Mouse (Mus musculus): Measurements from ENCODE around the gene Ankrd26. TPM values are rescaled to one million over a fixed set of nuclear protein-coding genes. Genes with fewer than 3 reads are reported as not detected.
"Not testable (repeated sequence)": the region's sequence is repeated elsewhere in the genome, so short reads cannot be mapped to it uniquely, and the experiment has no call there.

The Ankrd26 gene
- 8.6 and 14.6 TPM in 2 replicates for total RNA-seq (2015)
- 15.0 and 19.7 TPM in 2 replicates for total RNA-seq (2017)

DNA sequence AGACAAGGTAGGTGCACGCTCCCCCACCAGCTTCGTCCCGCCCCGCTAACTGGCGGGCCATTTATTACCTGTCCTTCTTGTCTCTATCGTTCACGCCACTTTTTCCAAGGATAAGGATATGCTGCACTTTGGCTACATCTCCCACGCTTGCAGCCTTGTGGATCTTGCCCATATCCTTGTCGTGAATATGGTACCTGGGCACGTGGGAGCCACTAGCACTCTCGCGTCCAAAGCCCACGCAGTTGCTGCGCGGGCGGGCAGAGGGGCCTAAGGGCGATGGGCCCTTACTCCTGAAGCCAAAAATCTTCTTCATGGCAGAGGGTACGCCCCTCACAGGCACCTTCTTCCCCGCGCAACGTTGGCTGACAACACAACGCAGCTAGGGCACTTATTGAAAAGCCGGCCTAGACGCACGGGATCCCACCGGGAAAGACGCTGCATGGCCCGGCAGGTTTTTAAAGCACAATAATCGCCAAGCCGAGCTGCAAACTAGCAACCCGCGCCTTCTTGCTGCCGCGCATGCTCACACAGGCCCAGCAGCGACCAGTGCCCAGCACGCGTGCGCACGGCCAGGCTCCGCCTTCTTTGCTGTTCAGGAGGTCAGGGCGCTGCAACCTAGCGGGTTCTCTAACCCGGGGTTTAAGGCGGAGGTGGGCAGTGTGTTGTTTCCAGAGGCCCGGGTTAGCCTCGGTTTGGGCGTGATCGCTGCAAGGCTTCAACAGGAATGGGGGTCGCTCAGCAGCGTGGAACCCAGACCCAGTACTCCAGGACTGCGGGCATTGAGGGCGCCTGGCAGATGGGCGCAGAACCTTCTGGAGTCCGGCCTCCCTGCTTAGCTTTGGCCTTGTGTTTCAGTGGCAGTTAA is at the start of gene Ankrd26:
TSS of gene Ankrd26 (minus strand) at position 482 of the 865 bp plus-strand sequence.
- ATAC-seq (replicated peaks; ENCODE audit: poor library complexity), result peak; percentile 95

GRCm38 (mm10) chr6:118608906-118609305 is 46.9 kb upstream of the Ankrd26 start:
- no peak for ATAC-seq (replicated peaks; ENCODE audit: poor library complexity)

- peak; percentile 50; the same call in 1 of the 2 replicates for ATAC-seq (replicated peaks; ENCODE audit: poor library complexity)
These were observed 43.9 kb upstream of the Ankrd26 start for GRCm38 (mm10) chr6:118605974-118606373.

DNA sequence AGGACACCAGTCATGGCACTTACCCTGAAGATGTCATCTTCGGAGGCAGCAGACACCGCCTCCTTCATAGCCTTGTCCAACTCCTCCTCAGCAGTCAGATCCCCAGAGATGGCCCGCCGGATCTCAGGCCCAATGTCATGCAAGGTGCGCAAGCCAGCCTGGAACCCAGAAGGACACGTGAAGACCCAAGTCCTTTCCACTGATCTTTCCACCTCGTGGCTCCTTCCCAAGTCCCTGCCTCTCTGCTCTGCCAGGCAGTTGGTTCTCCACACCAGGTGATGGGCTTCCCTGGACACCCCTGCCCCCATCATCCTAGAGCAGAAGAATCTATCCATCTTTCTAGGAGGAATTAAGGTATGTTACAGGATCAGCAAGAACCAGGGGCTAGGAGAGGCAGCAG is 41.8 kb upstream of the Ankrd26 start:
- no peak for ATAC-seq (replicated peaks; ENCODE audit: poor library complexity)

GRCm38 (mm10) chr6:118595681-118596055 is 33.6 kb upstream of the Ankrd26 start:
- no peak for ATAC-seq (replicated peaks; ENCODE audit: poor library complexity)

- ATAC-seq (replicated peaks; ENCODE audit: poor library complexity), result no peak
These were observed 33.0 kb upstream of the Ankrd26 start for GRCm38 (mm10) chr6:118594833-118595680.

GRCm38 (mm10) chr6:118594070-118594469 is 32.0 kb upstream of the Ankrd26 start:
- 0 out of 2 replicates have a peak, but pooled peaks have one; percentile 14 for ATAC-seq (replicated peaks; ENCODE audit: poor library complexity)

DNA sequence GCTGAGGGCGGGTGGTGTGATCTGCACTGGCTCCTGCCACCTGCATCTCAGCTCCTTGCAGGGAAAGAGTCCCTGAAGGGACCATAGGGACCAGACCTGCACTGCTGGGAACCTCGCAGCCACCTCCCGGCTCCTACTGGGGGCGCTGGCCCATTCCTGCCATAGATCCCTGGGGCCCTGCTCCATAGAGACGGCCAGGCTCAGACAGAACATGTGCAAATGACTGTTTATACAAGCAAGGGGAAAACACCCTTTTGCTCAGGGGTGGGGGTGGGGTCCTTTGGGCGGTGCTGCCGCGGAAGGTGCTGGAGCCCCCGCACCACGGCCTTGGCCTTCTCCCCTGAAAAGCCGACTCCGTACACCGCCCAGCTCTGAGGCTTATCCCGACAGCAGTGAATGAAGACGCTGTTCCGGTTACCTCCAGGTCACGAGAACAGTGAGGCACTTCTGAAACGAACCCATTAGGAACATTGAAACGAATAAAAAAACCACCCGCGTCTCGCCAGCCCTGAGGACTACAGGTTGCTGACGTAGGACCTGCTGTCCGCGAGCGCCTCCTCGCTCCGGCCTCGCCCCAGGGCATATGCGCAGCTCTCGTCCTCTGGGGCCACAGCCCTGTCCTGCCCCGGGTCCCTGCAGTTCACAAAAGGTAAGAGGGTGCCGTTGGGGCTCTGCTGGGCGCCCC is 31.5 kb upstream of the Ankrd26 start:
- peak; percentile 78 for ATAC-seq (replicated peaks; ENCODE audit: poor library complexity)

- peak; percentile 19 for ATAC-seq (replicated peaks; ENCODE audit: poor library complexity)
These were observed 30.8 kb upstream of the Ankrd26 start for GRCm38 (mm10) chr6:118592662-118593376.

GRCm38 (mm10) chr6:118578741-118579140 is 16.7 kb upstream of the Ankrd26 start:
- ATAC-seq (replicated peaks; ENCODE audit: poor library complexity), result not testable (repeated sequence)

- ATAC-seq (replicated peaks; ENCODE audit: poor library complexity), result no peak
These were observed 12.3 kb upstream of the Ankrd26 start for GRCm38 (mm10) chr6:118574351-118574750.

DNA sequence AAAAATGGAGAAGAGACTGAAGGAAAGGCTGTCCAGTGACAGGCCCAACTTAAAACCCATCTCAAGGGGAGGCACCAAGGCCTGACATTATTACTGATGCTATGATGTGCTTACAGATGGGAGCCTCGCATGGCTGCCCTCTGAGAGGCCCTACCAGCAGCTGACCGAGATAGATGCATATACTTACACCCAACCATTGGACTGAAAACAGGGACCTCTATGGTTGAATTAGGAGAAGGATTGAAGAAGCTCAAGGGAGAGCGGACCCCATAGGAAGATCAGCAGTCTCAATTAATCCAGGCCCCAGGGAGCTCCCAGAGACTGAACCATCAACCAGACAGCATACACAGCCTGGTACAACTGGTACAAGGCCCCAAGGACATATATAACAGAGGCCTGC is 5.8 kb upstream of the Ankrd26 start:
- ATAC-seq (replicated peaks; ENCODE audit: poor library complexity), result no peak

DNA sequence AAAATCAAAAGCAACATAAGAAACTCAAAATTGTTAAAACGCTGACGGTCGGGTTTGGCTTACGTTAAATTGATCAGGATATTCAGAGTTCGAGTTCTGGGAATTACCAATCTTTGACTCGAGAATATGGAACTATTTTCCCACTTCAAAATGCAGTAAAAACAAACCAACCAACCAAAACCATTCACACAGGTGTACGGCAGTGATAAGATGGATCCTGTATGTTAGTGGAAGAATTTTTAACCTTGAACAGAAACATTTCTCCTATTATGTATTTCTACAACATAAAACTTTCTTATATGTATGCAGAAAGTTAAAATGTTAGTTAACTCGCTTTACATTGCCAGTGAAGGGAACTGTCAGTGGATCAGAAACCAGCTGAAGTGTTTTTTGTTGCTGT is 801 bp downstream of the Ankrd26 start:
- no peak for ATAC-seq (replicated peaks; ENCODE audit: poor library complexity)

- no peak for ATAC-seq (replicated peaks; ENCODE audit: poor library complexity)
These were observed 23.4 kb downstream of the Ankrd26 start for GRCm38 (mm10) chr6:118538627-118539026.

GRCm38 (mm10) chr6:118537201-118537600 is 24.8 kb downstream of the Ankrd26 start:
- ATAC-seq (replicated peaks; ENCODE audit: poor library complexity), result not testable (repeated sequence)

DNA sequence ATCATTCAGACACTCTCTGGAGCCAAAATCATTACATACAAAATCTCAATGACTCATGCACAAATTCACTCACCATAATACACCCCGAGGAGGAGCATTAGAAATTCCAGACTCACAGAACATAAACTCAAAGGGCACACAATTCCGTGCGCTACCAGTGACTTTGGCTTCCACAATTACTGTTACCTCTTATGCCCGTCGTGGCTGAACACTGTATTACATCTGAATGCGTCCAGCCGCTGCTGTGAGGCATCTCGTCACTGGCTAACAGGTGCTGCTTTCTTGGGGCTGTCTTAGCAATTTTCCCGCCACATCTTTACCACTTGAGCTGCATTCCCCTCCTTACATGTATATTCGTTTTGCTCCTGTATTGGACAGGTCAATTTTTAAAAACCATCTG is 26.7 kb downstream of the Ankrd26 start:
- no peak for ATAC-seq (replicated peaks; ENCODE audit: poor library complexity)

GRCm38 (mm10) chr6:118533381-118533780 is 28.6 kb downstream of the Ankrd26 start:
- no peak for ATAC-seq (replicated peaks; ENCODE audit: poor library complexity)

- no peak for ATAC-seq (replicated peaks; ENCODE audit: poor library complexity)
These were observed 41.4 kb downstream of the Ankrd26 start for GRCm38 (mm10) chr6:118520668-118521067.

GRCm38 (mm10) chr6:118513335-118514012 is 48.6 kb downstream of the Ankrd26 start:
- peak; percentile 74 for ATAC-seq (replicated peaks; ENCODE audit: poor library complexity)

- no peak for ATAC-seq (replicated peaks; ENCODE audit: poor library complexity)
These were observed 63.0 kb downstream of the Ankrd26 start for GRCm38 (mm10) chr6:118499010-118499409.
